18 mouse cellular contexts compared by ENCODE assay signal in genomic region chr6:137688506-137689105, GRCm38 (mm10). TPM values are rescaled to one million over a fixed set of nuclear protein-coding genes. Genes with fewer than 3 reads are reported as not detected.
DNase-seq lines count a peak whose midpoint lies in the region; ATAC-seq lines count a peak whose summit lies in the region.
"Had no signal": no experiment of that assay in that cellular context is flagged by ENCODE, and none has a peak within 500 bp of the region (broad histone marks: within the 10 kb centered on the region; RNA-seq: fewer than 3 reads in every experiment).

No protein-coding gene starts in this region.

- WGBS in neural tube, embryonic 15.5 days = 76% methylated on average over 11 of the region's 11 CpGs
- WGBS in embryonic facial prominence, embryonic 14.5 days = 37% methylated on average over 11 of the region's 11 CpGs

- no peak overlapping the region for H3K9ac ChIP-seq in neural tube, embryonic 15.5 days (replicated peaks)
- no peak overlapping the region for H3K9ac ChIP-seq in embryonic facial prominence, embryonic 14.5 days (ENCODE audit: low read depth, low read length)
- H3K9ac ChIP-seq: forebrain, postnatal 0 days; liver, embryonic 12.5 days had no signal

- H3K27me3 ChIP-seq in neural tube, embryonic 15.5 days (replicated peaks) = no peaks in the 10 kb centered on the region
- H3K27me3 ChIP-seq in embryonic facial prominence, embryonic 14.5 days (replicated peaks; ENCODE audit: control insufficient read depth, insufficient read depth, low read length) = no peaks in the 10 kb centered on the region
- H3K27me3 ChIP-seq: liver, embryonic 12.5 days had no signal

- no peaks in the 10 kb centered on the region for H3K4me1 ChIP-seq in neural tube, embryonic 15.5 days
- peaks cover 10% of the 10 kb centered on the region; the same call in 1 of the 2 replicates for H3K4me1 ChIP-seq in embryonic facial prominence, embryonic 14.5 days (ENCODE audit: control insufficient read depth, insufficient read depth, low read length)
- H3K4me1 ChIP-seq: liver, embryonic 12.5 days had no signal

- peak overlapping the region; percentile 28; the same call in 1 of the 2 replicates for H3K27ac ChIP-seq in neural tube, embryonic 15.5 days (replicated peaks)
- H3K27ac ChIP-seq in embryonic facial prominence, embryonic 14.5 days (replicated peaks; ENCODE audit: low read depth, low read length) = no peak overlapping the region
- H3K27ac ChIP-seq: left cerebral cortex, adult 2 months; liver, embryonic 12.5 days had no signal

- H3K4me3 ChIP-seq in neural tube, embryonic 15.5 days (replicated peaks) = no peak overlapping the region
- H3K4me3 ChIP-seq in embryonic facial prominence, embryonic 14.5 days (ENCODE audit: low read depth, low read length) = no peak overlapping the region
- H3K4me3 ChIP-seq: left cerebral cortex, adult 2 months; liver, embryonic 12.5 days had no signal

- DNase-seq in kidney, postnatal 10 days = peak; percentile 10
- DNase-seq in kidney, adult 11 months = no peak
- no peak for DNase-seq in neural tube, embryonic 10.5 days (ENCODE audit: extremely low spot score, low spot score)
- DNase-seq in embryonic facial prominence, embryonic 14.5 days (ENCODE audit: low spot score) = peak; percentile 69
- no peak for DNase-seq in cerebellum, postnatal 10 days
- DNase-seq: cerebellum, adult 9-11 months; forebrain, postnatal 0 days; kidney, adult 18-20 months; kidney, postnatal 36 days; layer of hippocampus, adult 9-11 months; left cerebral cortex, postnatal 4 days; lung, postnatal 36 days; thymus, adult 2 months had no signal

- H3K36me3 ChIP-seq in neural tube, embryonic 15.5 days = no peaks in the 10 kb centered on the region
- no peaks in the 10 kb centered on the region for H3K36me3 ChIP-seq in embryonic facial prominence, embryonic 14.5 days (ENCODE audit: control insufficient read depth, insufficient read depth, low read length)
- H3K36me3 ChIP-seq: liver, embryonic 12.5 days had no signal

- no peak overlapping the region for H3K4me2 ChIP-seq in neural tube, embryonic 15.5 days
- H3K4me2 ChIP-seq in embryonic facial prominence, embryonic 14.5 days (ENCODE audit: low read depth, low read length) = peak overlapping the region; percentile 25
- H3K4me2 ChIP-seq: liver, embryonic 12.5 days had no signal

- H3K9me3 ChIP-seq in neural tube, embryonic 15.5 days (replicated peaks) = no peaks in the 10 kb centered on the region
- H3K9me3 ChIP-seq in embryonic facial prominence, embryonic 14.5 days (ENCODE audit: control insufficient read depth, low read length) = no peaks in the 10 kb centered on the region
- H3K9me3 ChIP-seq: liver, embryonic 12.5 days had no signal

- no peak for ATAC-seq in neural tube, embryonic 15.5 days (ENCODE audit: low FRiP score)
- ATAC-seq in embryonic facial prominence, embryonic 14.5 days (ENCODE audit: low read depth) = peak; percentile 75; the same call in 1 of the 2 replicates
- no peak for ATAC-seq in erythroid progenitor cell, adult 5-6 weeks (replicated peaks; ENCODE audit: low FRiP score, poor library complexity, severe bottlenecking)
- ATAC-seq: forebrain, postnatal 0 days; liver, embryonic 12.5 days; midbrain, embryonic 16.5 days had no signal

RNA-seq across cellular contexts. Expression of gene Eps8, which starts 33.9 kb away (rescaled TPM):
- polyA plus RNA-seq in neural tube, embryonic 15.5 days (2015; fragmentation: Nextera tagmentation; extraction: Ambion mirVana) = 22.5 and 29.1 TPM in 2 replicates
- 28.7 and 35.9 TPM in 2 replicates for polyA plus RNA-seq in embryonic facial prominence, embryonic 14.5 days (2014; fragmentation: Nextera tagmentation; extraction: Ambion mirVana)
- 4.2 and 9.7 TPM in 2 replicates for total RNA-seq in erythroid progenitor cell, adult 5-6 weeks (2015; ENCODE audit: low replicate concordance)
- 3.0 and 3.1 TPM in 2 replicates for total RNA-seq in erythroid progenitor cell, adult 5-6 weeks (2017; ENCODE audit: low replicate concordance)

RNA-seq across cellular contexts. Expression of gene Strap, which starts 46.3 kb away (rescaled TPM):
- polyA plus RNA-seq in neural tube, embryonic 15.5 days (2015; fragmentation: Nextera tagmentation; extraction: Ambion mirVana) = 155 and 158 TPM in 2 replicates
- polyA plus RNA-seq in embryonic facial prominence, embryonic 14.5 days (2014; fragmentation: Nextera tagmentation; extraction: Ambion mirVana) = 161 and 176 TPM in 2 replicates
- 59.1 and 90.1 TPM in 2 replicates for total RNA-seq in erythroid progenitor cell, adult 5-6 weeks (2015; ENCODE audit: low replicate concordance)
- 139 and 149 TPM in 2 replicates for total RNA-seq in erythroid progenitor cell, adult 5-6 weeks (2017; ENCODE audit: low replicate concordance)

Comparison
In these comparisons a context has a peak if more than half of its experiments do, and no peak if none do; other contexts are left out.
1. DNase-seq: peak in kidney, postnatal 10 days (single experiment) and embryonic facial prominence, embryonic 14.5 days (single experiment); none in kidney, adult 11 months (single experiment), neural tube, embryonic 10.5 days (single experiment) and cerebellum, postnatal 10 days (0 of 2).